Mouse (Mus musculus) stomach, postnatal 0 days (tissue): ENCODE results near the gene Stpg3. TPM values are rescaled to one million over a fixed set of nuclear protein-coding genes. Genes with fewer than 3 reads are reported as not detected.
A peak's percentile ranks its signal among the peaks of the same experiment; 100 is the strongest.

Experiments used
- ATAC-seq: fragments of 200-750 bp; cut with Nextera tagmentation; 2 replicates; pipeline ENCODE4 v1.8.0; 2017; ENCODE audit not compliant: low FRiP score, low TSS enrichment
- DNase-seq: peaks from one replicate; pipeline ENCODE4 v3.0.0-alpha.2; 2016; ENCODE audit warnings: low spot score
- H3K27ac ChIP-seq: fragments of 300-500 bp; sonication (generic); replicated peaks from 2 replicates; pipeline ENCODE4 v1.5.1; 2014; ENCODE audit warnings: mild to moderate bottlenecking, control low read depth
- H3K27me3 ChIP-seq: fragments of 300-500 bp; sonication (generic); 2 replicates; pipeline ENCODE4 v1.6.1; 2014; ENCODE audit warnings: low read length; ENCODE audit not compliant: control insufficient read depth, insufficient read depth
- H3K36me3 ChIP-seq: fragments of 300-500 bp; sonication (generic); 2 replicates; pipeline ENCODE4 v1.6.1; 2014; ENCODE audit warnings: low read length, mixed read lengths; ENCODE audit not compliant: control insufficient read depth, insufficient read depth
- H3K4me1 ChIP-seq: fragments of 300-500 bp; sonication (generic); replicated peaks from 2 replicates; pipeline ENCODE4 v1.6.1; 2014; ENCODE audit warnings: antibody characterized with exemption; ENCODE audit not compliant: control insufficient read depth, insufficient read depth
- H3K4me2 ChIP-seq: fragments of 300-500 bp; sonication (generic); replicated peaks from 2 replicates; pipeline ENCODE4 v1.6.1; 2014; ENCODE audit warnings: low read depth, mild to moderate bottlenecking, control low read depth, moderate library complexity
- H3K4me3 ChIP-seq: fragments of 300-500 bp; sonication (generic); 2 replicates; pipeline ENCODE4 v1.5.1; 2014; ENCODE audit warnings: low read depth, low read length, control low read depth
- H3K9ac ChIP-seq: fragments of 300-500 bp; sonication (generic); 2 replicates; pipeline ENCODE4 v1.6.1; 2014; ENCODE audit warnings: mild to moderate bottlenecking, low read length, control low read depth, mixed read lengths
- H3K9me3 ChIP-seq: fragments of 300-500 bp; sonication (generic); 2 replicates; pipeline ENCODE4 v1.6.1; 2016; ENCODE audit warnings: low read length; ENCODE audit not compliant: control insufficient read depth
- CTCF ChIP-seq: IDR thresholded peaks from 2 replicates; pipeline ENCODE4 v1.5.1; 2016; ENCODE audit warnings: antibody characterized with exemption, low read depth, mild to moderate bottlenecking, moderate library complexity
- EP300 ChIP-seq: optimal IDR thresholded peaks from 2 replicates; pipeline ENCODE3; 2016; ENCODE audit warnings: antibody characterized with exemption
- WGBS: fragments of 180-500 bp; shearing (Covaris S2); extraction: QIAGEN DNeasy Blood & Tissue Kit; methylation state at CpG from one replicate; pipeline ENCODE4 v1.1.7; 2014; 5-methylcytosine and 5-hydroxymethylcytosine counted together
- polyA plus RNA-seq: library from polyadenylated mRNA; unstranded; fragments of >200 nt; fragmentation: Nextera tagmentation; extraction: Ambion mirVana; gene quantifications from 2 replicates; pipeline ENCODE4 v1.2.1, GENCODE M21; 2015

The Stpg3 gene
- polyA plus RNA-seq, 1 experiment from 2014 or later = not detected

- WGBS = 19% methylated on average over 2 of the region's 2 CpGs
- Histone ChIP-seq H3K4me2 (peak overlapping the region; percentile 83), H3K9ac (peak overlapping the region; percentile 61; the same call in 1 of the 2 replicates), H3K9me3 (no peaks in the 10 kb centered on the region), H3K27me3 (no peaks in the 10 kb centered on the region), H3K4me3 (peak overlapping the region; percentile 46), H3K36me3 (no peaks in the 10 kb centered on the region), H3K27ac (peak overlapping the region; percentile 61), H3K4me1 (peaks cover 8% of the 10 kb centered on the region)
- ATAC-seq (no peak), DNase-seq (no peak)
- TF ChIP-seq EP300 = no peak
- no peak for TF ChIP-seq CTCF
These were observed 45.8 kb downstream of the Stpg3 start for GRCm38 (mm10) chr2:25168665-25168978.

GRCm38 (mm10) chr2:25167919-25168664 is 46.3 kb downstream of the Stpg3 start:
- Histone ChIP-seq H3K9ac (peak overlapping the region; percentile 61), H3K4me1 (peaks cover 8% of the 10 kb centered on the region), H3K9me3 (no peaks in the 10 kb centered on the region), H3K4me3 (peak overlapping the region; percentile 46), H3K4me2 (peak overlapping the region; percentile 83), H3K27me3 (no peaks in the 10 kb centered on the region), H3K27ac (peak overlapping the region; percentile 61), H3K36me3 (no peaks in the 10 kb centered on the region)
- ATAC-seq (peak; percentile 23), DNase-seq (peak; percentile 85)
- 3% methylated on average over 34 of the region's 41 CpGs for WGBS
- TF ChIP-seq CTCF (no peak), EP300 (no peak)

GRCm38 (mm10) chr2:25167481-25167880 is 47.0 kb downstream of the Stpg3 start:
- peaks cover 8% of the 10 kb centered on the region for H3K4me1 ChIP-seq
- H3K27ac ChIP-seq = peak overlapping the region; percentile 61
- H3K9me3 ChIP-seq = no peaks in the 10 kb centered on the region
- no peaks in the 10 kb centered on the region for H3K36me3 ChIP-seq
- peak overlapping the region; percentile 61 for H3K9ac ChIP-seq
- 29% methylated on average over 4 of the region's 4 CpGs for WGBS
- H3K27me3 ChIP-seq = no peaks in the 10 kb centered on the region
- TF ChIP-seq CTCF (no peak), EP300 (no peak)
- peak overlapping the region; percentile 83 for H3K4me2 ChIP-seq
- DNase-seq (no peak), ATAC-seq (no peak; the same call in 1 of the 2 replicates)
- peak overlapping the region; percentile 46 for H3K4me3 ChIP-seq

Other genes starting within 250 kb of the Stpg3 start
- gene Mrpl41, start 239.5 kb downstream of the Stpg3 start, polyA plus RNA-seq = 121 and 122 TPM in 2 replicates
- gene Pnpla7, start 238.6 kb downstream of the Stpg3 start, polyA plus RNA-seq = 4.2 and 4.3 TPM in 2 replicates
- gene Nsmf, start 160.3 kb downstream of the Stpg3 start, polyA plus RNA-seq = 23.5 and 30.2 TPM in 2 replicates
- gene Entpd8, start 134.3 kb downstream of the Stpg3 start, polyA plus RNA-seq = 3.3 TPM in 2 replicates
- 4.0 and 4.4 TPM in 2 replicates for gene Noxa1, start 119.5 kb downstream of the Stpg3 start, polyA plus RNA-seq
- gene Nrarp, start 33.9 kb downstream of the Stpg3 start, polyA plus RNA-seq = 25.3 and 25.6 TPM in 2 replicates
- 13.1 and 13.7 TPM in 2 replicates for gene Tor4a, start 17.8 kb downstream of the Stpg3 start, polyA plus RNA-seq
- 58.6 and 59.1 TPM in 2 replicates for gene Nelfb, start 3.1 kb downstream of the Stpg3 start, polyA plus RNA-seq
- 0.92 TPM in 1 of 2 replicates, not detected in the other for gene Fam166a, start 4.1 kb upstream of the Stpg3 start, polyA plus RNA-seq
- gene Tubb4b, start 10.1 kb upstream of the Stpg3 start, polyA plus RNA-seq = 475 and 486 TPM in 2 replicates
- gene Slc34a3, start 19.7 kb upstream of the Stpg3 start, polyA plus RNA-seq = 0.10 and 0.12 TPM in 2 replicates
- 0.51 and 0.91 TPM in 2 replicates for gene Rnf224, start 22.1 kb upstream of the Stpg3 start, polyA plus RNA-seq
- 26.8 and 31.7 TPM in 2 replicates for gene Rnf208, start 27.6 kb upstream of the Stpg3 start, polyA plus RNA-seq
- 326 and 355 TPM in 2 replicates for gene Cysrt1, start 27.8 kb upstream of the Stpg3 start, polyA plus RNA-seq
- 12.8 and 16.6 TPM in 2 replicates for gene AL732309.1, start 32.2 kb upstream of the Stpg3 start, polyA plus RNA-seq
- 38.2 and 39.7 TPM in 2 replicates for gene Tmem203, start 40.8 kb upstream of the Stpg3 start, polyA plus RNA-seq
- 17.4 and 20.3 TPM in 2 replicates for gene Tprn, start 48.0 kb upstream of the Stpg3 start, polyA plus RNA-seq
- 149 and 162 TPM in 2 replicates for gene Ssna1, start 57.8 kb upstream of the Stpg3 start, polyA plus RNA-seq
- 57.5 and 59.6 TPM in 2 replicates for gene Anapc2, start 57.8 kb upstream of the Stpg3 start, polyA plus RNA-seq
- not detected in 2 replicates for gene Tmem210, start 73.5 kb upstream of the Stpg3 start, polyA plus RNA-seq
- 34.9 and 42.1 TPM in 2 replicates for gene Lrrc26, start 75.3 kb upstream of the Stpg3 start, polyA plus RNA-seq
- gene Grin1, start 104.5 kb upstream of the Stpg3 start, polyA plus RNA-seq = 1.3 TPM in 2 replicates
- 29.2 and 29.9 TPM in 2 replicates for gene Man1b1, start 117.7 kb upstream of the Stpg3 start, polyA plus RNA-seq
- gene Dpp7, start 141.7 kb upstream of the Stpg3 start, polyA plus RNA-seq = 9.5 and 9.9 TPM in 2 replicates
- 33.2 and 36.9 TPM in 2 replicates for gene Uap1l1, start 151.0 kb upstream of the Stpg3 start, polyA plus RNA-seq
- gene Sapcd2, start 157.7 kb upstream of the Stpg3 start, polyA plus RNA-seq = 14.1 and 16.6 TPM in 2 replicates
- 21.2 and 23.3 TPM in 2 replicates for gene Entpd2, start 181.2 kb upstream of the Stpg3 start, polyA plus RNA-seq
- gene Npdc1, start 184.7 kb upstream of the Stpg3 start, polyA plus RNA-seq = 52.8 and 53.0 TPM in 2 replicates
- 0.12 TPM in 1 of 2 replicates, not detected in the other for gene Fut7, start 208.6 kb upstream of the Stpg3 start, polyA plus RNA-seq
- 1.7 and 2.6 TPM in 2 replicates for gene Abca2, start 214.1 kb upstream of the Stpg3 start, polyA plus RNA-seq
- 246 and 272 TPM in 2 replicates for gene Clic3, start 242.2 kb upstream of the Stpg3 start, polyA plus RNA-seq
- 51.7 and 59.7 TPM in 2 replicates for gene Paxx, start 246.5 kb upstream of the Stpg3 start, polyA plus RNA-seq